Mouse (Mus musculus): ENCODE measurements around the gene Rps6ka2.
"Not testable (repeated sequence)": the region's sequence is repeated elsewhere in the genome, so short reads cannot be mapped to it uniquely, and the experiment has no call there.

Gene Rps6ka2

DNA sequence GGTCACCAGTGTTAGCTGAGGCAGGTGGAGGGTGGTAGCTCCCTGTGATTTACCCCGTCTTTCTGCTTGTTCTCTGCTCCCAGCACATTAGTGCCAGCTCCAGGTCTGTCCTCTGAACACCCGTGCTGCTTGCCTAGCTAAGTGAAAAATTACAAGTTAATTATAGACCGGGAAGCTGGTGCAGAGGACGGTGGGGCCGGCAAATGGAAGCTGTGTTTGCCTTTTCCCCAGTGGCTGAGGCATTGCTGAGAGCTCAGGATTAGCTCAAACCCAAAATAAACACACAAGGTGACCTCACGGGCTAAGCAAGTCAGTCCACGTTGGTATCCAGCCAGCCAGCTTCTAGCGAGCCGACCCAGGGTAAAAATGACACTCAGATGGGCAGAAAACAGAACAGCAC, 103.1 kb downstream of the Rps6ka2 start:
- DNase-seq: no peak

DNA sequence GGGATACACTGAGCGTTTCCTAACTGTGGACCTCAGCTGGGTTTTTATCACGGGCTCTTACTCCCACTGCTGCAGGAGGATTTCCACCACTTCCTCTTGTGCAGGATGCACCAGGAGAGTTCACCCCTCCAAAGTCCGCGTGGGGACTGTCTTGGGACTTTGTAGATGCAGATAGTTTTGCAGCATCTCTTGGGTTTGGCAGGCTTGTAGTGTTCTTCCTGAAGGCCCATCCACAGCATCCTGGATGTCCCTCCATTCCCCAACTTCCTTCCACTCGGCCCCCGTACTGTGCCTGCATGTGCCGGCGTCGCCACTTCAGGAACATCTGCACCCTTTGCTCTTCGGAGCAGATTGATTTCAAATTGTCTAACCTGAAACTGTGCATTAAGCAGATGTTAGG, 103.9 kb downstream of the Rps6ka2 start:
- DNase-seq: no peak

DNA sequence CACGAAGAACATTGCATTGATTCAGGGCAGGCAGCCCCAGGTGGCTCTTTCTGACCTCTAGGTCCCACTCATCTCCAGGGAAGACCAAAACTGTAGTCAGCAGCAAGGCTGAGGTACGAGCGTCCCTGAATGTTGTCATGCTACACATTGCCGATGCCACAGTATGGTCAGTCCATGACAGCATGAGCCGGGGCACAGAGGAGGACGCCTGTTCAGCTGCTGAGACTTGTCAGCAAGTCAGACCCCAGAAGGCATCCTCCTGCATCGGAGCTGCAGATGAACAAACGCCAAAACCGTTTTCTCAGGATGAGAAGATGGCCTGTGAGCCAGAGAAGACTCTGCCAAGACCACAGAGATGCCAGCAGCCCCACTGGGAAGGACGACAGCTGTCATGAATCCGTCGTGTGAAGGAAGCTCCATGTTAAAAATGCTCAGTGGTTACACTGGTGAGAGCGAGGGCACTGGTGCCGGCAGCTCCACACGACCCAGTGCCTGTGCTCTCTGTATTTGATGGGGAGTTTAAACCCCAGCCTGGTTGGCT, 108.9 kb downstream of the Rps6ka2 start:
- DNase-seq: no peak

DNA sequence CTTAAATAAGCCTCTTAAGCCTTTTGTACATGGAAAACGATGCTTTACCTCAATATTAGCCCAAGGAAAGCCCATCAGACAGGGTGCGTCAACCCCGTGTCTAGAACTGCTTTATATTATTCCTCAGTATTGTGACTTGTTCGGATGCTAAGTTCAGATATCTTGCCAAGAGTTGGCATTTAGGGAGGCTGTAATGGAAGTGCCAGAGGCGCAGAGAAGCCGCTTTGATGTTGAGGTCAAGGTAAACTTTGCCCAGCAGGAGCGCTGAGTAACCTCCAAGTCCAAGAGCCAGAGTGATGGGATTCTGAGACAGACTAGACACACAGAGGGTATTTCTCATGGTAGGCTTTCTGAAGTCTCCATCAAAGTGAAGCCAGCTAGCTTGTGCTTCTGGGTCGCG, 109.3 kb downstream of the Rps6ka2 start:
- DNase-seq: no peak

DNA sequence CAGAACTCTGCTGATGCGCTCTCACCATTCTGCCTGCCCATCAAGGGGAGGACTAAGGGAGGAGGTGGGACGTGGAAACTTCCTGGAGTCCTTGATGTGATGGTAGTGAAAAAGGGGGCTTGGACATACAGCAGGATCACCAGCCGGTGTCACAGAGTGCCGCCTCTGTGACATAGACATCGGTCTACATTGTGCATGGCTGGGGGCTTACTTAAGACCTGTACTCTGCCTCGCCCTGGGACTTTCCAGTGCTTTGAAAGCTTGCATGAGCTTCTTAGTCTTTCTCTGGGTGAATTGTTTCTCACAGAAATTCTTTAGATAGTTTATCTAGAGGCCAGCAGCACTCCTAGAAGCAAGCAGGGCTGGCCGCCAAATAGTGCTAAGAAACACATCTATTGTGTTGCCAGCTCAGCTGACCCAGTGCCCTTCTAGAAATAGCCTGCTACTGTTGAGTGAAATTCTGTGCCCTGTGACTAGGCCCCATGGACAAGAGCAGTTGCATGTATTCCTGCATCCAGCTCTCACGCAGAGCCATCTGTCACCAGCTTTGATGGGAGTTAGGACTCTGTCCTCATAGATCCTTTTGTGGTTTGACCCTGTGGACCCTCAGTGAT, 114.5 kb downstream of the Rps6ka2 start:
- peak; percentile 49 for DNase-seq

DNA sequence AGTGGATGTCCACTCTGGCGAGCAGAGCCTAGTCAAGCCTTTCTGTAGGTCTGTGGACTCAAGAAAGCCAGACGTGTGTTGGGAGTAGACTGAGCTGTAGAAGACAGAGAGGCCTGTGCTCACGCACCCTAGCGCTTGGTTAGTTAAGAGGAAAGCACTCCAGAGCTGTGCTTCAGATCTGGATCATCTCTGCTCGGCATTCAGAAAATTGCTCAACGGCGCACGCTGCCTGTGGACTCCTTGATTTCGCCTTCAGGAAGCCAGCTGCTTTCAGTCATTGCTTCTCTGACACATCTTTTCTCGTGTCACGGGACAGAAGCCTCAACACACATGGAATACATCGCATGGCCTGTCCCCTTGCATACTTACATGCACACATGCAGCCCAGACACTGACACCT, 115.4 kb downstream of the Rps6ka2 start:
- DNase-seq: no peak

DNA sequence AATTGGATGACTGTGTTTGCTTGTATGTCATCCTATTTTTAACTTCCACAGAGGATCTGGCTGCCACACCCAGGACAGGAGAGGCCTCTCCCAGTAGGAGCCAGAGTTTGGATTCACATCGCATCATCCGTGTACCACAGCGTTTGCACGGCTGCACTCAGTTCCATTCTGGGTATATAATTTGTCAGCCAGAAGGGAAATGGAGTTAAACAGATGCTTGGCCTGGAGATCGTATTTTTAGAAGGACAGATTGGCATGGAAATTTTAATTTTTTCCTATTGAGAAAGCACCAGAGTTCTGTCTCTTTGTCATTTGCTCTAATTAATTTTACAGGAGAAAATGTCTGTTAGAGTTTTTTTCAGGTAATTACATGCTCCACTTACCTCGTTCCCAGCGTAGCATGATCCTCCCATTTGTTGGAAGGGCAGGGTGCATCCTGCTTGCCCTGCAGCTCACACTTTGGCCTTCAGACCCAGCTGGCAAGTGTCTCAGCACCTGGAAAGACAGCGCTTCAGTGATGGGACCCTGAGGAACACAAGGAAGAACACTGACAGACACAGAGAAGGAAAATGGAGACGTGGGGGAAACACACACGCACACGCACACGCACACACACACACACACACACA, 116.6 kb downstream of the Rps6ka2 start:
- DNase-seq: no peak

DNA sequence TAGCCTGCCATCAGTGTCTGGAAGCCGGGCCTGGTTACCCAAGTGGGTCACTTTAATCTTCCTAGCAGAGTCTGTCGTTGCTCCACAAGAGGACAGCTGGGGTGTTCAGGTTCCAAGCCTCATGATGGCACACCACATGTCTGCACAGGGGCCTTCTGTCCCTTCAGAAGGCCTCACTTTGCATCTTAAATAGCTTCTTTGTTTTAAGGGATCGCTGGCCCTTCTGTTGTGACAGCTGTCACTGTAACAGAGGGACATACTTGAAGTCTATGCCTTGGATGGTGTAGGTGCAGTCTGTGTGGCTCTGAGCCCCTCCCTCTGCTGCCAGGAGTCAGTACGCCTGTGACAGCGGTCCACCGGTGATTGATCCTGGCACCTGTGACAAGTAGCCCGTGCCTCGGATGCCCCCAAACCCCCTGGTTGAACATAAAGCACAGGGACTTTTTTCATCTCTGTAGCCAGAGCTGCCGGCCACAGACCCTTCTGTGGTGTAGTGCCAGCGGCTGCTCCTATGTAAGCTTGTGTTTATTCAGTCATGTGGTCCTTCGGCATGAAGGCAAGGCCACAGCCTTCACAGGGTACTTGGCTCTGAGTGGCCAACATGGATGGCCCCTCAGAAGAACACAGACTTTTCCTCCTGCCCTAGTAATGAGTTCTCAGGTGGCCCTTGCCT, 122.2 kb downstream of the Rps6ka2 start:
- DNase-seq: no peak

DNA sequence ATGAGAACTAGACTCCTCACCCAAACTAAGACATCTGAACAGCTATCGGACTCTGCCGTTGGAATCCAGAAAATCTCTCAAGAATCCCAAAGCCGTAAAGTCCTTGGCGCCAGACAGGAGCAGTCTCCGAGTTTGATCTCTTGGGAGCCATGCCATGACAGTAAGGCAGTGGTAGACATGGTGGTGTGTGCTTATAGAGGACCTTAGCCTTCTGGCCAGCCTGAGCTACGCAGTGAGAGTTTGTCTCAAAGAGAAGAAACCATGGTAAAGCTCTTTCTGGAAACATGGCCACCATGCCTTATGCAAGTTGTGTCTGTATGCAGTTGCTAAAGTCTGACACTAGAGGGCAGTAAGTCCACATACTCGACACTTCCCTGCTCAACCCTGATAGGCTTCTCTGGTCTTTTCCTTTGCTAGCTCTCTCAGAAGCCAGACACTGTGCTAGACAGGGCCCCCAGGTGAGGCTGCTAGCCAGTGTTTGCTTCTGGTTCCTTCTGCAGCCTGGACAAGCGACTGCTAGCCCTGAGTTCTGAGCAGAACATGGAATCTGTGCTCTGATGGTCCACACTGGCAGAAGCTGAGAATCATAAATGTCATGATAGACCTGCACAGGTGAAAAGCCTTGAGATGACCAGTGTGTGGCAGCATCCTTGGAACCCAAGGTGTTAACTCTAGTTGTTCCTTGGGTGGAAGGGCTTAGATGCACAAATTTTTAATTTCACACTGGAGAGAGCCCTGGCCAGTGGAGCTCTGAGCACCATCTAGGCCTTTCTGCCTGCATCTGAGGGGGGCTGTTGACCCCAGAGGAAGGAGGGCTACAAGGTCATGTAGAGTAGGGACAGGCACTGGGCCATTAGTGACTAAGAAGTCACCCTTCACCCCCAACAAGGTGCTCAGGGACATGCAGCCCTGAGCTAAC, 136.6 kb downstream of the Rps6ka2 start:
- DNase-seq: not testable (repeated sequence)

DNA sequence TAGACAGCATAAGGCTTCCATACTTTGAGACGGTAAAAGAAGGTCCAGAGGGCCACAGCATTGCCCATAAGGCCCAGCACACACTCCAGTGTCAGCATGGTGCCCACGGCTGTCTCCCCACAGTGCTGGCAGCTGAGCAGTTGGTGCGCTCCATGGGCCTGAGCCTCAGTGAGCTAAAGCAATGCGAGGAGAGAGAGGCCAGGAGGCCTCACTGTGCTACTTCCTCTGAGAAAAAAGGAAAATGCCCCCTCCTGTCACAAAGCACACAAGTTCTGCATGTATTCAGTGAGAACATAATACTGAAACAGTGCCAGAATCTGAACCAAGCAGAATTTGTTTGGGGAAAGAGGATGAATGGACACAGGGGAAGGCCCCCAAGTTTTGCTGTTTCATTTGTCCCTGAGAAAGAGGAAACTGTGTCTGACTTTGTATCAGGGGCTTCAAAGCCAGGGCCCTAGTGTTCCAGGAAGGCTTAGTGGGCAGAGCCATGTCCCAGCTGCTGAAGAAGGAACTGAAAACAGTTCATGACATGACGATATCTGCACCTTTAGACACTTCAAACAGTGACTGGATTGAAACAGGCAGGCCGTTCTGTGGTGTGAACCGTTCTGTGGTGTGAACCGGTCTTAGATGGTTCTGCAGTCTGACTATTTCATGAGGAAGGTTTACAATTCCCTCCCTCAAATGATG, 145.9 kb downstream of the Rps6ka2 start:
- DNase-seq: not testable (repeated sequence)

DNA sequence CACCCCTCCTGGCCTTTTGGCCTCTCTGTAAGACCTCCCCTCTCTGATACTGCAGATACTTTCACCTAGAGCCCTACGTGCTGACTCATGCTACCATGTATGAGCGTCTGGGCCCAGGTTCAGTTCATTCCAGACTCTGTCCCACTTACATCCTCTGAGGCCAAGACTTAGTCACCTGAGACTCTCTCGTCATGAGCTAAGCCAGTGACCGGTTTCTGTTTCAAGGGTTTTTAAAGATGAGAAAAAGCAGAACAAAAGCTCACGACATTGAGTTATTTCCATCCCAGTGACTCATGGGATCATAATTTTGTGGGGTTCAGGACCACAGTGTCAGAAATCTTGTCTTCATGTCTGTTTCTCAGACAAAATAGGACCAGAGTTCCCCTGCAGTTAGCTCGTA, 149.9 kb downstream of the Rps6ka2 start:
- not testable (repeated sequence) for DNase-seq

DNA sequence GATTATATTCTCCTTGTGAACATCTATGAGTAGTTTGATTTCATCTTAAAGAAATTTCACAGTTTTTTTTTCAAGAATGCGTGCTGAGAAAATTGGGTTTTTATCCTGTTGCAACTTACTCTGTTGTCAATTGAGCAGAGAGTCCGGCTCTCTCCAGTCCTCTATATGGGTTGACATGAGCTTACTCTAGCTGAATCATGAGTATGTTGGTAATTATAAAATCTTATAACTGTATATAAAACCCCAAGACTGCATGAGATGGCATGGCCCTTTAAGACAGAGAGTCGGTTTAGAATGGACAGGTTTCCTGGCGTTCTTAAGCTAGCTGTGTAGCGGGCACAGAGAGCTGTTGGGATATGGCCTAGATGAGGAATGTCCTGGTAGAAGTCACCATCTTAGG, 154.4 kb downstream of the Rps6ka2 start, which contains the start of gene Tcp10a:
Tcp10a (plus strand) TSS at position 301 of the 400 bp plus-strand sequence.
- DNase-seq: not testable (repeated sequence)

DNA sequence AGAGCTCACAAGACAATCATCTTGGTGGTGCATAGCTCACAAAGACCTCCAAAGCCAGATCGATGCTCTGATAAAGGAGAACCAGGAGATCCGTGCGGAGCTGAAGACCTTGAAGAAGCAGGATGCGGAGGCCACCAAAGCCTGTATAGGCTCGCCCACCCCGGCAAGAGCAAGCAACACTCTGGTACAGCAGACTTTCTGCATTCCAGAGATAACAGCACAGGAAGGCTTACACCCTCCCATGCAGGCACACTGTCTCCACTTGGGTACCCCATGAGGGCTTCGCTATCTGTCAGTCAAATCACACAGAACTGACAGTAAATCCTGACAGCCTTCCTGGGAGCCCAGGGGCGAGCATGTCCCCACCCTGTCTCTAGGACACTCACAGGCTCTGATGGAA, 156.5 kb downstream of the Rps6ka2 start:
- not testable (repeated sequence) for DNase-seq

DNA sequence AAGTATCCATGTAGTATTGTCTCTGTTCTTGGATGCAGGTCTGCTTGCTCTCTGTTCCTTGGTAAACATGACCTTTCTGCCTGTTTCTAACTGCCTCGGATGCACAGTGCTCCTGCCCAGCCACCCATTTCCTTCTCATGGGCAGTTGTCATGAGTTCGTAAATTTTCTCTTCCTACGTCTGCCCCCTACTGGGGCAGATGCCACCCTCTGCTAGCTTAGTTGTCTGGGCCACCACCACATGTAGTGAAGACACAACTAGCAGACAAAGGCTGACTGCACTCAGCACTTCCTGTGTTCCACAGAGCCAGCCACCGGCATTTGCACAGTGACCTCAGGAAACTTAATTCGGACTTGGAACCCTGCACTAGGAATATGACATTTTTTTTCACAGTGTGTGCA, 162.8 kb downstream of the Rps6ka2 start:
- not testable (repeated sequence) for DNase-seq

DNA sequence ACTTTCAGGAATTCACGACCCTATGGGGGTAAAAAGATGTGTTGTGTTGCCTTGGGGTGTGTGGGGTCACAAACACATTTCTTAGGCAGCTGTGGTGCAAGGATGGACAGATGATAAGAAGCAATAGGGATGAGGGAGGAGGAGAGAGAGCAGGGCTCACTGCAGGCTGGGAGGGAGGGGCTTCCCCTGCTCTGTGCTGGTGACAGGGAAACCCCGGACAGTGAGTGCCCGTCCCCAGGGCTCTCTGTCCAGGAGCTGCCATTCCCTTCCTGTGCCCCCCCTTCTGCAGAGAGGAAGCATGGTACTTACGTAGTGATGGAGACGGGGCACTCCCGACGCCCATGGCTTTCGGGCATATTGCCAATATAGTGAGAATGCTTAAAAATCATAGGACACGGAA, 167.5 kb downstream of the Rps6ka2 start:
- not testable (repeated sequence) for DNase-seq

DNA sequence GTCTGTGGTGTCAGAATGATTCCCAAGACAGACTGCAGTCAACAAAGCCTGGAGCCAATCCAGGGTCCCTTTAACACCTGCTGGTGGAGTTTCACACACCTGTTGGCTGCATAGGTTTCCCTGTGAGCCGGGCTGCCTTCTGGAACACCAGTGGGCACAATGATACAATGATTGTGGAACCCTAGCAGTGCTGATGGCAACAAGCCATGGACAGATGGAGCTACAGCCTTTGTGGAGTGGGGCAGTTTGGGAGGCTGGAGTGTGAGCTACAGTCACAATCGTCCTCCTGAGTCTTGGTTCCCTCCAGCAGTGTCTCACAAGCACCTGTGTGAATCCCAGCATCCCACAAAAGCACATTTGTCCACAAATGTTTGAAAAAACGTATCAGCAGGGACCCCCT, 178.8 kb downstream of the Rps6ka2 start:
- not testable (repeated sequence) for DNase-seq

DNA sequence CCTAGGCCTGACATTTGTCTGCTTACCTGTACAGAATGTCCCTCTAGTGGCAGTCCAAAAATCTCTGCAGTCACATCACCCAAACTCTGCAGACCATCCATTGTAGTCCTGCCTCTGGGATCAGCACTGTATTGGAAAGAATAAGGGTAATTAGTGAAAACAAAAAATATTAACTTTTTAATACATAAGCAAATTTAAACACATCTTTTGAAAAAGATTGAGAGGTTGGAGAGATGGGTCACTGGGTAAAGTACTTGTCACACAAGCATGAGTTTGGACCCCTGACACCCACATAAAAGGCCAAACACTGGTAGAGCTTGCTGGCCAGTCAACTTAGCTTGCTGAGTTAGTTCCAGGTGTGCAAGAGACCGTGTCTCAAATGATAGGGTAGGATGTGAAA, 182.7 kb downstream of the Rps6ka2 start, which contains the start of gene Ttll2:
Ttll2 (minus strand) TSS at position 101 of the 400 bp plus-strand sequence.
- DNase-seq: not testable (repeated sequence)
